Mouse (Mus musculus) G1E (cell line): ENCODE data around the gene Cubn.

Source experiments
- CTCF ChIP-seq: IDR thresholded peaks from 2 replicates; pipeline ENCODE4 v1.5.1; 2012; ENCODE audit warnings: low read depth, low read length, inconsistent platforms, mixed read lengths
- GATA1 ChIP-seq: IDR thresholded peaks from 2 replicates; pipeline ENCODE4 v1.6.1; 2012; ENCODE audit warnings: borderline replicate concordance, low read length, inconsistent platforms, mixed read lengths
- POLR2AphosphoS5 ChIP-seq: IDR thresholded peaks from 2 replicates; pipeline ENCODE4 v1.6.1; 2012; ENCODE audit warnings: low read depth, low read length, inconsistent platforms; ENCODE audit not compliant: insufficient replicate concordance
- TAL1 ChIP-seq: conservative IDR thresholded peaks from 2 replicates; pipeline ENCODE4 v1.6.1; 2012; ENCODE audit warnings: low read depth, low read length, inconsistent platforms, mixed read lengths

DNA sequence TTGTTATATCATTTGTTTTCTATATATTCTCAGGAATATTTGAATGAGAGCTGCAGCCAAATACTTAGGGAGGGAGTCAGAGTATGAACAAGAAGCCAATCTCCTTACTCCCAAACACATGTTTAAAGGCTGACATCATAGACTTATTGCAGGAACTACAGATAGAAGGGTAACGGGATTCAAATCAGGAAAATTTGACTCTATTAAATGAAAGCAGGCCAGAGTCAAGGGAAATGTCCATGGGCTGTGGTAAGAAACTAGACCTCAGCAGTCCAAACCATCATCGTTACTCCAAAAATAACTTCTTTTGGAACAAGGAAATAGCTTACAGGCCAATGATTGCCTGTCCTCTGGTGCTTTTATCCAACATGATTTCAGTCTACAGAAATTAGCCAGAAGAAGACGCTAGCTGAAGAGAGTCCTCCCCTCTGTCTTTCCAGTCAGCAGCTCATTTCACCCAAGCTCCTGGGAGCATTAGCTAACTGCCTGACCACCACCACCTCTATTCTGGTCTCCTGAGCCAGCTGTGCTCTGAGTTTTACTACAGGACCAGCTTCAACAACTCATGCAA lies 53.3 kb downstream of the Cubn start:
- no peak for TF ChIP-seq CTCF
- no peak for TF ChIP-seq POLR2AphosphoS5
- no peak for TF ChIP-seq TAL1
- TF ChIP-seq GATA1, result no peak
